Mouse (Mus musculus) embryonic facial prominence, embryonic 10.5 days (tissue): ENCODE data around the gene D8Ertd738e. TPM values are rescaled to one million over a fixed set of nuclear protein-coding genes. Genes with fewer than 3 reads are reported as not detected.
"Not testable (repeated sequence)": the region's sequence is repeated elsewhere in the genome, so short reads cannot be mapped to it uniquely, and the experiment has no call there.

Source experiments
- DNase-seq: peaks from one replicate; pipeline ENCODE4 v3.0.0-alpha.2; 2017; ENCODE audit warnings: low spot score
- H3K27ac ChIP-seq: fragments of 300-500 bp; sonication (generic); replicated peaks from 2 replicates; pipeline ENCODE4 v1.5.1; 2016; ENCODE audit warnings: mild to moderate bottlenecking
- H3K27me3 ChIP-seq: fragments of 300-500 bp; sonication (generic); replicated peaks from 2 replicates; pipeline ENCODE4 v1.6.1; 2016; ENCODE audit warnings: low read depth, mild to moderate bottlenecking; ENCODE audit not compliant: poor library complexity, severe bottlenecking
- H3K36me3 ChIP-seq: fragments of 300-500 bp; sonication (generic); replicated peaks from 2 replicates; pipeline ENCODE4 v1.6.1; 2016; ENCODE audit warnings: mild to moderate bottlenecking, moderate library complexity
- H3K4me1 ChIP-seq: fragments of 300-500 bp; sonication (generic); 2 replicates; pipeline ENCODE4 v1.6.1; 2016
- H3K4me3 ChIP-seq: fragments of 300-500 bp; sonication (generic); 2 replicates; pipeline ENCODE4 v1.5.1; 2016; ENCODE audit warnings: mild to moderate bottlenecking, moderate library complexity
- H3K9me3 ChIP-seq: fragments of 300-500 bp; sonication (generic); 2 replicates; pipeline ENCODE4 v1.6.1; 2016; ENCODE audit warnings: mild to moderate bottlenecking
- WGBS: fragments of 180-500 bp; shearing (Covaris S2); methylation state at CpG from one replicate; pipeline ENCODE4 v1.1.7; 2016; 5-methylcytosine and 5-hydroxymethylcytosine counted together
- polyA plus RNA-seq: library from polyadenylated mRNA; unstranded; fragments of >200 nt; fragmentation: Nextera tagmentation; extraction: Ambion mirVana; gene quantifications from 2 replicates; pipeline ENCODE4 v1.2.1, GENCODE M21; 2016

The D8Ertd738e gene
- polyA plus RNA-seq: 409 and 427 TPM in 2 replicates

- H3K27ac ChIP-seq: peak within 1 kb of the TSS; percentile 91
- peak; percentile 90 for DNase-seq
- H3K4me3 ChIP-seq: peak within 1 kb of the TSS; percentile 96
- no peaks in the 10 kb centered on the region for H3K9me3 ChIP-seq
- H3K4me1 ChIP-seq: peaks cover 3% of the 10 kb centered on the region; the same call in 1 of the 2 replicates
- no peaks in the 10 kb centered on the region for H3K27me3 ChIP-seq
- WGBS: 4% methylated on average over 52 of the region's 52 CpGs
- peaks cover 82% of the 10 kb centered on the region for H3K36me3 ChIP-seq
These were observed at the start of gene D8Ertd738e for GRCm38 (mm10) chr8:84249257-84250170. D8Ertd738e (minus strand) TSS chr8:84249719.

- Histone ChIP-seq H3K27ac (no peak overlapping the region), H3K9me3 (no peaks in the 10 kb centered on the region), H3K36me3 (no peaks in the 10 kb centered on the region), H3K4me3 (no peak overlapping the region), H3K27me3 (no peaks in the 10 kb centered on the region), H3K4me1 (no peaks in the 10 kb centered on the region)
- WGBS: 69% methylated on average over 5 of the region's 5 CpGs
- DNase-seq: no peak
These were observed 47.7 kb upstream of the D8Ertd738e start for GRCm38 (mm10) chr8:84297029-84297785.

DNA sequence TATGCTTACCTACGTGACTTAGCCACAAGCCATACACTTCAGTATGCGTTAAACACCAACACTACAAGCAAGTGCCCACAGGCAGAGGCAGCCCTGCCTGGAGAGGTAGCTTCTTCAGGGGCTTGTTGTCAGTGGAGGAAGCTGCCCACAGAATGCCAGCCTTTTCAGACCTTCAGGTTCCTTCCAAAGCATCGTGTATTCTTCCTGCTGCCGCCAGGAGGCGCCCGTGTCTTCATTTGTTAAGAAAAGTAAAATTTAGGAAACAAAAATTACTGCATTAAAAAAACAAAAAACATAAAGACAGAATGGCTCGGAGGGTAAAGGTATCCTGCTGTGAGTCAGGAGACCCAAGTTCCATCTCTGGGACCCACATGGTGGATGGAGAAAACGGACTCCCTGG is 42.2 kb upstream of the D8Ertd738e start:
- no peak overlapping the region for H3K27ac ChIP-seq
- H3K36me3 ChIP-seq: no peaks in the 10 kb centered on the region
- H3K4me1 ChIP-seq: no peaks in the 10 kb centered on the region
- no peaks in the 10 kb centered on the region for H3K27me3 ChIP-seq
- H3K4me3 ChIP-seq: no peak overlapping the region
- 25% methylated on average over 8 of the region's 8 CpGs for WGBS
- peak; percentile 52 for DNase-seq
- H3K9me3 ChIP-seq: no peaks in the 10 kb centered on the region

- Histone ChIP-seq H3K4me1 (no peaks in the 10 kb centered on the region), H3K27ac (no peak overlapping the region), H3K9me3 (no peaks in the 10 kb centered on the region), H3K4me3 (no peak overlapping the region), H3K36me3 (no peaks in the 10 kb centered on the region), H3K27me3 (no peaks in the 10 kb centered on the region)
- 73% methylated on average over 5 of the region's 5 CpGs for WGBS
- no peak for DNase-seq
These were observed 41.6 kb upstream of the D8Ertd738e start for GRCm38 (mm10) chr8:84291086-84291485.

- 61% methylated on average over 2 of the region's 2 CpGs for WGBS
- H3K27me3 ChIP-seq: no peaks in the 10 kb centered on the region
- no peaks in the 10 kb centered on the region for H3K9me3 ChIP-seq
- peaks cover 9% of the 10 kb centered on the region; the same call in 1 of the 2 replicates for H3K4me1 ChIP-seq
- H3K27ac ChIP-seq: no peak overlapping the region
- peak; percentile 37 for DNase-seq
- no peak overlapping the region for H3K4me3 ChIP-seq
- no peaks in the 10 kb centered on the region for H3K36me3 ChIP-seq
These were observed 39.4 kb upstream of the D8Ertd738e start for GRCm38 (mm10) chr8:84288892-84289291.

DNA sequence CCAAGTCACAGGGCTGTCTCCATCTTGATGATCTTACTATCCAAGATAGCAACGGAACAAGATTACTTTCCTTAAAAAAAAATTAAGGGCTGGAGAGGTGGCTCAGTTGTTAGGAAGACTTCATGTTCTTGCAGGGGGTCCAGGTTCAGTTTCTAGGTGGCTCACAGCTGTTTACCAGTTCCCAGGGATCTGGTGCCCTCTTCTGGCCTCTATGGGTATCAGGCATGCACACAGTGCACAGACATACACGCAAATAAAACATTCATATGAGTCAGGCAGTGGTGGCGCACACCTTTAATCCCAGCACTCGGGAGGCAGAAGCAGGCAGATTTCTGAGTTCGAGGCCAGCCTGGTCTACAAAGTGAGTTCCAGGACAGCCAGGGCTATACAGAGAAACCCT is 36.1 kb upstream of the D8Ertd738e start:
- WGBS: 56% methylated on average over 5 of the region's 5 CpGs
- H3K4me3 ChIP-seq, H3K27ac ChIP-seq, H3K36me3 ChIP-seq, H3K27me3 ChIP-seq, H3K9me3 ChIP-seq: not testable (repeated sequence)
- DNase-seq: peak; percentile 50
- peaks cover 12% of the 10 kb centered on the region; the same call in 1 of the 2 replicates for H3K4me1 ChIP-seq

DNA sequence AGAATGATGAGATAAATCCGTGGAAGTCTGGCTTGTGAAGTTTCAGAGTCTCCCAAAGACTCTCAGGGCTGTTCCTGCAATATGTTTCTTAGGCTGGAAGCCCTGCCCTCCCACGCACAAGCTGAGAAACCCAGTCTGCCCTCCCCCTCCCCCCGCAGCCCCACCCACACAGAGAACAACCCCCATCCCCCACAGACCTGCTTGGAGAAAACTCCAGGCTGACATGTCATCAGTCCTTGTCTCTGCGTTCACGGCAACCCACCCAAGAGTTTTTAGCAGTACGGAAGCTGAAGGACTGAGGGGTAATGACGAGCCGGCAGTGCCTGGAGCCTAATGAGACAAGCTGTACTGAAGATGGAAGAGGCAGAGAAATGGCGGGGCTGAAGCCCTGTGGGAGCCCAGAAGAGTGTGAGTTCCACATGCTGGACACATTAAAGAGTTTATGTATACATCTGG is 35.1 kb upstream of the D8Ertd738e start:
- 38% methylated on average over 9 of the region's 9 CpGs for WGBS
- H3K36me3 ChIP-seq: no peaks in the 10 kb centered on the region
- peak; percentile 49 for DNase-seq
- H3K4me3 ChIP-seq: peak overlapping the region; percentile 31
- H3K27me3 ChIP-seq: no peaks in the 10 kb centered on the region
- H3K9me3 ChIP-seq: no peaks in the 10 kb centered on the region
- H3K27ac ChIP-seq: peak overlapping the region; percentile 11; the same call in 1 of the 2 replicates
- peaks cover 12% of the 10 kb centered on the region; the same call in 1 of the 2 replicates for H3K4me1 ChIP-seq

DNA sequence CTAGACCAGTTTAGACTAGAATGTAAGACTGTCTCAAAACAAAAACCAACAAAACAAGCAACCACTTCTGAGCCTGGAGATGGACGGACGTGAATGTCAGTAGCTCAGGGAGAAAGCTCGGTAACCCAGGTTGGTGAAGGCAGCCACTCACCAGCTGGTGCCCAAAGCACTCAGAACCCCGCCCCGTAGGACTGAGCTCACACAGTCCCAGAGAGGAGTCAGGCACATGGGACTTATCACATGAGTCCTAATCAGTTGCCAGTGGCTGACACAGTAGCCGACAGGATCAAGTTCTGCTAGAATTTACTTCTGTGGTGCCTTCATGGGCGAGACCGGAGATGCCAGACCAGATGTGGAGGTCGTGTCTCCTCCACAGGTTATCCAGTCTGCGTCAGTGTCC is 31.3 kb upstream of the D8Ertd738e start:
- no peak for DNase-seq
- WGBS: 83% methylated on average over 10 of the region's 10 CpGs
- Histone ChIP-seq H3K27ac (no peak overlapping the region), H3K9me3 (no peaks in the 10 kb centered on the region), H3K36me3 (no peaks in the 10 kb centered on the region), H3K4me3 (no peak overlapping the region), H3K4me1 (peaks cover 12% of the 10 kb centered on the region; the same call in 1 of the 2 replicates), H3K27me3 (no peaks in the 10 kb centered on the region)

- no peak for DNase-seq
- 78% methylated on average over 1 of the region's 1 CpGs for WGBS
- no peak overlapping the region for H3K27ac ChIP-seq
- no peak overlapping the region for H3K4me3 ChIP-seq
- H3K27me3 ChIP-seq: no peaks in the 10 kb centered on the region
- H3K4me1 ChIP-seq: no peaks in the 10 kb centered on the region
- no peaks in the 10 kb centered on the region for H3K36me3 ChIP-seq
- H3K9me3 ChIP-seq: no peaks in the 10 kb centered on the region
These were observed 26.9 kb upstream of the D8Ertd738e start for GRCm38 (mm10) chr8:84276447-84276846.

DNA sequence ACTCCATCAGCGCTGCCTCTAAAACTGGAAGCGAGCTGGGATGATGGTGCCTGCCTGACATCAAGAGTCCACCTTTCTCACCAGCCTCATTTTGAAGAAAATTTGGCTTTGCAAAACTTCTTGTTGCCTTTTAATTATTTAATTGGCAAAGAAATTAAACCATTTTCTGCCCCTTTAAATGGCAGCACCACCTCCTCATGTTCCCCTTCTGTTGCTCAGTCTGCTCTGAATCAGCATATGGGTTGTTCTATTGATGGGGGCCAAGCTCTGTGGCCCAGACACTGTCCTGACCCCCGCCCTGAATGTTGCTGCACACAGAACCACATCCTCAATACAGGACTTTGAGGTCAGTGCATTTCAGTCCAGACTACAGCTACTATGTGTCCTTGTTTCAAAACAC is 24.4 kb upstream of the D8Ertd738e start:
- Histone ChIP-seq H3K4me1 (peaks cover 10% of the 10 kb centered on the region), H3K9me3 (no peaks in the 10 kb centered on the region), H3K4me3 (no peak overlapping the region), H3K27me3 (no peaks in the 10 kb centered on the region), H3K36me3 (no peaks in the 10 kb centered on the region), H3K27ac (no peak overlapping the region)
- WGBS: 82% methylated on average over 3 of the region's 3 CpGs
- DNase-seq: no peak

GRCm38 (mm10) chr8:84272302-84272701 is 22.8 kb upstream of the D8Ertd738e start:
- no peaks in the 10 kb centered on the region for H3K27me3 ChIP-seq
- 0 out of 2 replicates have a peak, but pooled peaks cover 2% of the 10 kb centered on the region for H3K36me3 ChIP-seq
- DNase-seq: no peak
- WGBS: 86% methylated on average over 4 of the region's 4 CpGs
- H3K4me1 ChIP-seq: peaks cover 10% of the 10 kb centered on the region
- H3K27ac ChIP-seq: no peak overlapping the region
- H3K4me3 ChIP-seq: no peak overlapping the region
- H3K9me3 ChIP-seq: no peaks in the 10 kb centered on the region

DNA sequence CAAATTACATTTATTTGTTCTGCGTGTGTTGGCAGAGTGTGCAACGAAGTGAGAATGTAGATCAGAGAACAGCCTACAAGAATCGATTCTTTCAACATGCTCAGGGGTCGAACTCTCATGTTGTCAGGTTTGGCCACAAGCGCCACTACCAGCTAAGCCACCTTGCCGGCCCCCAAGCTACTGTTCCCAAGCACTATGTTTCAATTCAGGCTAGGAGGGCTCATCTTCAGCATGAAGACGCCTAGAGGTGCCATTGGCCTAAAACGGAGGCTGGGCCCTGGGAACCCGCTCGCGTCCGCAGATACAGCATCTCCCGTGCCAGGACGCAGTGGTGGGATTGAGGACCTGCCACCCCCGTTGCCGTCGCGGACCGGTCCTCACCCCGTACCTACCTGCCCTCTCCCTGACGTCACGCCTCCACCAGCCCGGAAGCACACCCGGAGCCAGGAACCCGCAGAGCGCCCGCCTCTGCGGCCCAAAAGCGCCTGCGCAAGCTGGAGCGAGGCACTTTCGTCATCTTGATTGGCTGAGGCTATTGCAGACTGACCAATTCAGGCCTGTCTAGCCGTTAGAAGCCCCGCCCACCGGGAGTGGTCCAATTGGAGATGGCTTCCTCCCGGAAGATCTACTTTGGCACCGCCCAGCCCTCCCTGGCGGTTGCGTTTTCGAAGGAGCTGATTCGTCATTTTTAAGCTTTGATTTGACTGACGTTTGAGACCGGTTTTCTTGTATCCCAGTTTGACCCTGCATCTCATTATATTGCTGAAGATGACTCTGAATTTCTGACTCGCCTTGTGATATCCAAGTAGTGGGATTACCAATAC is 20.6 kb upstream of the D8Ertd738e start, which contains the start of gene Ccdc130:
TSS of gene Ccdc130 (minus strand) at position 431 of the 824 bp plus-strand sequence.
- peak; percentile 99 for DNase-seq
- Histone ChIP-seq H3K27me3 (no peaks in the 10 kb centered on the region), H3K36me3 (peaks cover 22% of the 10 kb centered on the region), H3K27ac (peak within 1 kb of the TSS; percentile 87), H3K4me3 (peak within 1 kb of the TSS; percentile 89), H3K9me3 (no peaks in the 10 kb centered on the region), H3K4me1 (peaks cover 10% of the 10 kb centered on the region)
- WGBS: under 1% methylated on average over 44 of the region's 44 CpGs
